Mouse (Mus musculus) CD4-positive, CD25-positive, alpha-beta regulatory T cell, adult 2 months (primary cell): ENCODE data around the gene Ostm1.

ENCODE experiments used
- DNase-seq: peaks from one replicate; pipeline ENCODE4 v3.0.0-alpha.2; 2012; ENCODE audit warnings: low read depth, low spot score

The Ostm1 gene

GRCm38 (mm10) chr10:42679586-42679985 is 96.0 kb downstream of the Ostm1 start:
- peak; percentile 28 for DNase-seq

- DNase-seq = peak; percentile 54
Measured at GRCm38 (mm10) chr10:42680582-42681001, 97.0 kb downstream of the Ostm1 start.

GRCm38 (mm10) chr10:42682421-42682820 is 98.8 kb downstream of the Ostm1 start:
- no peak for DNase-seq

- no peak for DNase-seq
Measured at GRCm38 (mm10) chr10:42687873-42688272, 104.3 kb downstream of the Ostm1 start.

GRCm38 (mm10) chr10:42689694-42690093 is 106.1 kb downstream of the Ostm1 start:
- DNase-seq = no peak

GRCm38 (mm10) chr10:42690233-42691028 is 106.8 kb downstream of the Ostm1 start:
- no peak for DNase-seq

GRCm38 (mm10) chr10:42691051-42691450 is 107.4 kb downstream of the Ostm1 start:
- no peak for DNase-seq

GRCm38 (mm10) chr10:42692095-42692494 is 108.5 kb downstream of the Ostm1 start:
- no peak for DNase-seq

GRCm38 (mm10) chr10:42692794-42693193 is 109.2 kb downstream of the Ostm1 start:
- no peak for DNase-seq

- DNase-seq = no peak
Measured at GRCm38 (mm10) chr10:42693482-42693881, 109.9 kb downstream of the Ostm1 start.

GRCm38 (mm10) chr10:42696361-42696760 is 112.7 kb downstream of the Ostm1 start:
- no peak for DNase-seq

GRCm38 (mm10) chr10:42697007-42697406 is 113.4 kb downstream of the Ostm1 start:
- DNase-seq = peak; percentile 87

GRCm38 (mm10) chr10:42698375-42698774 is 114.8 kb downstream of the Ostm1 start:
- no peak for DNase-seq

- DNase-seq = peak; percentile 88
Measured at GRCm38 (mm10) chr10:42698994-42699393, 115.4 kb downstream of the Ostm1 start.

GRCm38 (mm10) chr10:42702111-42702510 is 118.5 kb downstream of the Ostm1 start:
- DNase-seq = no peak

GRCm38 (mm10) chr10:42714676-42715075 is 131.1 kb downstream of the Ostm1 start:
- DNase-seq = no peak

GRCm38 (mm10) chr10:42715366-42716035 is 131.9 kb downstream of the Ostm1 start:
- DNase-seq = no peak

- DNase-seq = no peak
Measured at GRCm38 (mm10) chr10:42722116-42722515, 138.5 kb downstream of the Ostm1 start.

- no peak for DNase-seq
Measured at GRCm38 (mm10) chr10:42723275-42724232, 139.9 kb downstream of the Ostm1 start.

GRCm38 (mm10) chr10:42729607-42730006 is 146.0 kb downstream of the Ostm1 start:
- DNase-seq = no peak

- peak; percentile 59 for DNase-seq
Measured at GRCm38 (mm10) chr10:42734546-42735060, 151.0 kb downstream of the Ostm1 start.

- no peak for DNase-seq
Measured at GRCm38 (mm10) chr10:42751813-42752212, 168.2 kb downstream of the Ostm1 start.
